11 mouse cellular contexts compared by ENCODE assay signal in the genomic region with DNA sequence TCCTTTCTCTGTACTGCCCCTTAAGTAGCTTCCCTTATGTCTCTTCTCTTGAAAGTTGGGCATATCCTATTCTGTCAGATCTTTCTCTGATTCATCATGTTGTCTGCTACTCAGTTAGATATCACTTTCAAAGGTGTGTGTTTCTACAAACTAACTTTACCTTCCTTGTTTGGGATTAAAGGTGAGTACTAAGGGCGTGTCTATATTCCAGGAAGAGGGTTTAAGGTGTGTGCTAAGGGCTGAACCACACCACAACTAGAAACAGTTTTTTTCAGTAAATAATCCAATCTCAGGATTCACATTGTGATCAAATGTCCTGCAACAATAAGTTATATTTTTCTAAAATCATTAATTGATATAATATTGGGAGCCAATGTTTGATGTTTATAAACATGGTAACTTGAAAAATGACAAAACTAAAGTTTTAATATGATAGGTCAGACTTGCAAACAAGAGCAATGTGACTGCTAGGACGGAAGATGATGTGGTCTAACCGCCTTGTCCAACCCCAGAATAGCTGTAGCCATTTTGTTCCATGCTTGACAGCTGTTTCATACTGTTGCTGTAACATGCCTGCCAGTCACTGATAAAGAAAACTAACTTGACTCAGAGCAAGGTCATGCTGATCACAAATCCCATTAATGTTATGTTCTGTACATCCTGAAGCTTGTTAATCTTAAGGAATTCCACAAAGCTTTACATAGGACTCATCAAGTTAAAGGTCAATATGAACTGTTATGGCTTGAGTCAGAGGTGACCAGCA.
"Had no signal": no experiment of that assay in that cellular context is flagged by ENCODE, and none has a peak within 500 bp of the region (broad histone marks: within the 10 kb centered on the region; RNA-seq: fewer than 3 reads in every experiment).

No protein-coding gene starts in this region.

- DNase-seq: kidney, adult 18-20 months; kidney, postnatal 25 days; lung, adult 18-20 months; lung, postnatal 36 days; midbrain, embryonic 14.5 days; thymus, adult 18-20 months; thymus, postnatal 14 days had no signal

- H3K9me3 ChIP-seq: limb, embryonic 10.5 days; midbrain, embryonic 10.5 days had no signal

- H3K4me1 ChIP-seq: limb, embryonic 10.5 days; midbrain, embryonic 10.5 days had no signal

- H3K4me3 ChIP-seq: left cerebral cortex, adult 2 months; limb, embryonic 10.5 days; midbrain, embryonic 10.5 days; myocyte had no signal

- H3K27ac ChIP-seq: left cerebral cortex, adult 2 months; limb, embryonic 10.5 days; midbrain, embryonic 10.5 days had no signal
